Mouse (Mus musculus) neural tube, embryonic 10.5 days (tissue): ENCODE measurements around the gene Ubap2l.

Experiments
- DNase-seq: peaks from one replicate; pipeline ENCODE4 v3.0.0-alpha.2; 2017; ENCODE audit warnings: low spot score; ENCODE audit errors: extremely low spot score

The Ubap2l gene

GRCm38 (mm10) chr3:90052351-90053241 lies at the start of gene Ubap2l:
Gene Ubap2l, minus strand, starts transcription at chr3:90052628.
- peak; percentile 99 for DNase-seq

- no peak for DNase-seq
Measured at GRCm38 (mm10) chr3:90101673-90102072, 49.2 kb upstream of the Ubap2l start.

- no peak for DNase-seq
Measured at GRCm38 (mm10) chr3:90101010-90101409, 48.6 kb upstream of the Ubap2l start.

GRCm38 (mm10) chr3:90097928-90098327 lies 45.5 kb upstream of the Ubap2l start:
- DNase-seq = no peak

- DNase-seq = no peak
Measured at GRCm38 (mm10) chr3:90094453-90094852, 42.0 kb upstream of the Ubap2l start.

GRCm38 (mm10) chr3:90090892-90091291 lies 38.5 kb upstream of the Ubap2l start:
- no peak for DNase-seq

GRCm38 (mm10) chr3:90088617-90089016 lies 36.2 kb upstream of the Ubap2l start:
- no peak for DNase-seq

- DNase-seq = no peak
Measured at GRCm38 (mm10) chr3:90086068-90086467, 33.6 kb upstream of the Ubap2l start.

GRCm38 (mm10) chr3:90085281-90085680 lies 32.9 kb upstream of the Ubap2l start:
- DNase-seq = no peak

- DNase-seq = no peak
Measured at GRCm38 (mm10) chr3:90084790-90085189, 32.4 kb upstream of the Ubap2l start.

GRCm38 (mm10) chr3:90083698-90084324 lies 31.4 kb upstream of the Ubap2l start:
- no peak for DNase-seq

- no peak for DNase-seq
Measured at GRCm38 (mm10) chr3:90083034-90083433, 30.6 kb upstream of the Ubap2l start.

GRCm38 (mm10) chr3:90081365-90082240 lies 29.2 kb upstream of the Ubap2l start:
- no peak for DNase-seq

GRCm38 (mm10) chr3:90080498-90080863 lies 28.1 kb upstream of the Ubap2l start:
- DNase-seq = no peak

- DNase-seq = peak; percentile 76
Measured at GRCm38 (mm10) chr3:90079763-90080497, 27.5 kb upstream of the Ubap2l start.

- peak; percentile 94 for DNase-seq
Measured at GRCm38 (mm10) chr3:90079133-90079762, 26.8 kb upstream of the Ubap2l start.

- DNase-seq = no peak
Measured at GRCm38 (mm10) chr3:90078224-90078623, 25.8 kb upstream of the Ubap2l start.

- DNase-seq = peak; percentile 82
Measured at GRCm38 (mm10) chr3:90076921-90077716, 24.7 kb upstream of the Ubap2l start.

GRCm38 (mm10) chr3:90072294-90072693 lies 19.9 kb upstream of the Ubap2l start, which contains the start of gene Tpm3:
Gene Tpm3, plus strand, starts transcription at chr3:90072649.
- no peak for DNase-seq

GRCm38 (mm10) chr3:90069688-90070087 lies 17.3 kb upstream of the Ubap2l start:
- DNase-seq = no peak
